In the genomic region with DNA sequence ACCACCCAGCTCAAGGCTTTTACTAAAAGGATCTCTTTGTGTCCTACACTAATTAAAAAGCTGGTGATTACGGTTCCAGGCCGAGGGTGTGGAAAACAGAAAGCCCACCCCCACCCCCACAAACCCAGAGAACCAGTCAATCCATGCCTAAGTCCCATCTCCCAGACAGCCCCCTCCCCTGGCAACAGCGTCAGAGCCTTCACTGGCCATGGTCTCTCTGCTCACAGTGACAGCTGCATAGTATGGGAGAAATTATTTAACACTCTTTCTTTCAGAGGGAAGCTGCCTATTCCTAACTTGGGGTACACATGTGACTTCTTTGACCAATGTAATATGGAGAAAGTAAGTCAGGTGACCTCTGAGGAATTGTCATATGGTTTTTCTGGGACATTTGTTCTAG, we compare ENCODE assay signal across 16 mouse cellular contexts.
DNase-seq lines count a peak whose midpoint lies in the region.
"Had no signal": no experiment of that assay in that cellular context is flagged by ENCODE, and none has a peak within 500 bp of the region (broad histone marks: within the 10 kb centered on the region; RNA-seq: fewer than 3 reads in every experiment).

No protein-coding gene starts in this region.

- H3K9me3 ChIP-seq in hindbrain, embryonic 10.5 days = no peaks in the 10 kb centered on the region
- H3K9me3 ChIP-seq: embryonic facial prominence, embryonic 10.5 days; embryonic facial prominence, embryonic 12.5 days; forebrain, embryonic 12.5 days had no signal

- intact Hi-C loops in heart, postnatal 25 days (cut with DNase I) = no loop called here

- H3K36me3 ChIP-seq in hindbrain, embryonic 10.5 days = no peaks in the 10 kb centered on the region
- H3K36me3 ChIP-seq: embryonic facial prominence, embryonic 10.5 days; embryonic facial prominence, embryonic 12.5 days; forebrain, embryonic 12.5 days had no signal

- H3K27ac ChIP-seq in hindbrain, embryonic 10.5 days = no peak overlapping the region
- H3K27ac ChIP-seq: embryonic facial prominence, embryonic 10.5 days; embryonic facial prominence, embryonic 12.5 days; forebrain, embryonic 12.5 days had no signal

- DNase-seq in heart, adult 11 months = peak; percentile 65
- DNase-seq in heart, postnatal 25 days (ENCODE audit: low spot score) = no peak
- DNase-seq in retina, postnatal 1 day = peak; percentile 27
- DNase-seq in retina, embryonic 14.5 days (ENCODE audit: low spot score) = no peak
- DNase-seq in hindbrain, embryonic 10.5 days (ENCODE audit: low spot score) = no peak
- DNase-seq: adrenal gland, adult 2 months; adrenal gland, postnatal 10 days; adrenal gland, postnatal 25 days; cerebellum, adult 11-12 months; cerebellum, adult 2 months; cerebellum, adult 9-10 months; cerebellum, postnatal 10 days; cerebellum, postnatal 25 days had no signal

- no peaks in the 10 kb centered on the region for H3K27me3 ChIP-seq in hindbrain, embryonic 10.5 days (ENCODE audit: insufficient read depth, poor library complexity, severe bottlenecking)
- H3K27me3 ChIP-seq: embryonic facial prominence, embryonic 12.5 days; forebrain, embryonic 12.5 days had no signal

- no peak overlapping the region for H3K4me3 ChIP-seq in hindbrain, embryonic 10.5 days
- H3K4me3 ChIP-seq: embryonic facial prominence, embryonic 10.5 days; embryonic facial prominence, embryonic 12.5 days; forebrain, embryonic 12.5 days had no signal

- H3K4me1 ChIP-seq in hindbrain, embryonic 10.5 days (replicated peaks) = peaks cover 15% of the 10 kb centered on the region

- WGBS in hindbrain, embryonic 10.5 days = 75% methylated on average over 3 of the region's 3 CpGs

Comparison
In these comparisons a context has a peak if more than half of its experiments do, and no peak if none do; other contexts are left out.
1. DNase-seq: peak in heart, adult 11 months (single experiment) and retina, postnatal 1 day (single experiment); none in heart, postnatal 25 days (single experiment), retina, embryonic 14.5 days (single experiment) and hindbrain, embryonic 10.5 days (single experiment).